Mouse (Mus musculus) myocyte (in vitro differentiated cells): Measurements from ENCODE around the gene Gpr4. TPM values are rescaled to one million over a fixed set of nuclear protein-coding genes. Genes with fewer than 3 reads are reported as not detected.
A peak's percentile ranks its signal among the peaks of the same experiment; 100 is the strongest.

Experiments
- H3K27me3 ChIP-seq: one replicate; pipeline ENCODE4 v1.6.1; 2011; ENCODE audit not compliant: control insufficient read depth, insufficient read depth, insufficient read length
- H3K36me3 ChIP-seq: one replicate; pipeline ENCODE4 v1.6.1; 2011; ENCODE audit not compliant: control insufficient read depth, insufficient read depth
- H3K4me2 ChIP-seq: one replicate; pipeline ENCODE4 v1.6.1; 2011; ENCODE audit warnings: low read depth, control low read depth
- H3K4me3 ChIP-seq: one replicate; pipeline ENCODE4 v1.5.1; 2011; ENCODE audit warnings: mild to moderate bottlenecking, control low read depth, moderate library complexity
- H3K79me2 ChIP-seq: one replicate; pipeline ENCODE4 v1.6.1; 2011; ENCODE audit not compliant: control insufficient read depth, insufficient read depth
- H3ac ChIP-seq: one replicate; pipeline ENCODE4 v1.6.1; 2011; ENCODE audit not compliant: control insufficient read depth, insufficient read length
- E2F4 ChIP-seq: IDR thresholded peaks from one replicate; pipeline ENCODE4 v1.6.1; 2011; ENCODE audit warnings: mild to moderate bottlenecking, control low read depth, moderate library complexity; ENCODE audit not compliant: insufficient read depth
- MAX ChIP-seq: IDR thresholded peaks from one replicate; pipeline ENCODE4 v1.6.1; 2011; ENCODE audit warnings: low read depth, mild to moderate bottlenecking, control low read depth
- MYOD1 ChIP-seq, 3 experiments: IDR thresholded peaks; one replicate each; pipeline ENCODE4 v1.6.1; 2011; ENCODE audit warnings: control low read depth in 2 of 3, low read depth in 2 of 3, mild to moderate bottlenecking in 2 of 3, moderate library complexity in 1 of 3; ENCODE audit not compliant: insufficient read length in 2 of 3, control insufficient read depth in 1 of 3
- MYOG ChIP-seq, 3 experiments: IDR thresholded peaks; one replicate each; pipeline ENCODE4 v1.6.1; 2011; ENCODE audit warnings: control low read depth in 2 of 3, low read depth in 2 of 3, mild to moderate bottlenecking in 2 of 3; ENCODE audit not compliant: insufficient read length in 2 of 3, control insufficient read depth in 1 of 3, insufficient read depth in 1 of 3
- POLR2A ChIP-seq: IDR thresholded peaks from one replicate; pipeline ENCODE4 v1.6.1; 2011; ENCODE audit warnings: low read depth, mild to moderate bottlenecking, control low read depth, moderate library complexity; ENCODE audit not compliant: insufficient read length
- POLR2AphosphoS2 ChIP-seq: IDR thresholded peaks from one replicate; pipeline ENCODE4 v1.6.1; 2011; ENCODE audit warnings: low read depth, control low read depth; ENCODE audit not compliant: insufficient read length
- REST ChIP-seq: IDR thresholded peaks from one replicate; pipeline ENCODE4 v1.6.1; 2011; ENCODE audit warnings: mild to moderate bottlenecking, control low read depth, moderate library complexity; ENCODE audit not compliant: insufficient read depth, insufficient read length
- SRF ChIP-seq: IDR thresholded peaks from one replicate; pipeline ENCODE4 v1.6.1; 2011; ENCODE audit warnings: low read depth; ENCODE audit not compliant: control insufficient read depth, insufficient read length
- TCF12 ChIP-seq: IDR thresholded peaks from one replicate; pipeline ENCODE4 v1.6.1; 2011; ENCODE audit warnings: mild to moderate bottlenecking, control low read depth; ENCODE audit not compliant: poor library complexity, insufficient read depth, severe bottlenecking
- TCF3 ChIP-seq: IDR thresholded peaks from one replicate; pipeline ENCODE4 v1.6.1; 2011; ENCODE audit warnings: low read depth, control low read depth; ENCODE audit not compliant: insufficient read length
- USF1 ChIP-seq: IDR thresholded peaks from one replicate; pipeline ENCODE4 v1.6.1; 2011; ENCODE audit warnings: low read depth, mild to moderate bottlenecking, control low read depth, moderate library complexity
- polyA plus RNA-seq: library from polyadenylated mRNA; unstranded; fragments of >200 nt; fragmentation: generic; extraction: Trizol; gene quantifications from one replicate; pipeline ENCODE4 v1.2.1, GENCODE M21; 2012; ENCODE audit warnings: missing spikeins

Gene Gpr4
- polyA plus RNA-seq, 1 experiment, result 0.10 TPM

GRCm38 (mm10) chr7:19257390-19258022 lies 45.2 kb downstream of the Gpr4 start:
- Histone ChIP-seq H3K4me2 (no peak overlapping the region), H3K4me3 (no peak overlapping the region)
- TF ChIP-seq USF1 (no peak), POLR2AphosphoS2 (peak; percentile 31)

DNA sequence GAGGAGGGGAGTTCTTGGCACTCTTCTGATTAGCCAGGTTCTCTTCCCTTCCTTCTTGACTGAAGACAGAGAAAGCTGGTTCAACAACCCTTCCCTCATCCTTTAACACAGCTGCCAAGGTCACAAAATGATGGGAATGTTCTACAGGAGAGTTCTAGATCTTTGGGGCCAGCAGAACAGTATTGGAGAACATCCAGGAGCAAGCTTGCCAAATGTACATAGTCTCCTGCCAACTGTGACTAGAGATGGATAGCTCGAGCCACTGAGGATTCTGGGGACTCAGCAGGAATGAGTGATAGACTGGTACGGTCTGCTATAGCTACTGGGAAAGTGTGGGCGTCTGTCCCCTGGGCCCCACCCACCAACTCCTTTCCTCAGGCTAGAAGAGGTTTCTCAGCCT lies 46.0 kb downstream of the Gpr4 start:
- Histone ChIP-seq H3K27me3 (no peaks in the 10 kb centered on the region), H3K4me2 (no peak overlapping the region), H3K36me3 (peaks cover 30% of the 10 kb centered on the region), H3ac (no peak overlapping the region), H3K79me2 (no peaks in the 10 kb centered on the region), H3K4me3 (no peak overlapping the region)
- TF ChIP-seq POLR2AphosphoS2 (no peak), TCF3 (no peak), TCF12 (no peak), POLR2A (no peak), MAX (no peak), E2F4 (no peak), SRF (no peak), REST (no peak), USF1 (no peak)

More at GRCm38 (mm10) chr7:19257390-19258022, 45.2 kb downstream of the Gpr4 start:
- Histone ChIP-seq H3ac (no peak overlapping the region), H3K79me2 (no peaks in the 10 kb centered on the region), H3K36me3 (peaks cover 30% of the 10 kb centered on the region), H3K27me3 (no peaks in the 10 kb centered on the region)

- no peak for TF ChIP-seq E2F4
- TF ChIP-seq MYOG (IDR thresholded peaks at IDR 0.05; ENCODE audit: control insufficient read depth in 1 of 3, insufficient read depth in 1 of 3, insufficient read length in 2 of 3, low read depth in 2 of 3), result peak in 2 of 3 experiments; percentile 85 to 94
- TF ChIP-seq MYOD1 (IDR thresholded peaks at IDR 0.05; ENCODE audit: control insufficient read depth in 1 of 3, insufficient read length in 2 of 3, low read depth in 2 of 3), result peak; percentile 33 to 83 (median 77)
- TF ChIP-seq TCF12, result peak; percentile 22
- TF ChIP-seq USF1, result no peak
- peak; percentile 24 for TF ChIP-seq POLR2AphosphoS2
- TF ChIP-seq TCF3, result peak; percentile 56
- no peak for TF ChIP-seq POLR2A
- peak overlapping the region; percentile 6 for H3K4me2 ChIP-seq
- peaks cover 53% of the 10 kb centered on the region for H3K79me2 ChIP-seq
- H3ac ChIP-seq, result no peak overlapping the region
- no peaks in the 10 kb centered on the region for H3K27me3 ChIP-seq
- peaks cover 22% of the 10 kb centered on the region for H3K36me3 ChIP-seq
- no peak overlapping the region for H3K4me3 ChIP-seq
Observed at GRCm38 (mm10) chr7:19265147-19265546, 52.8 kb downstream of the Gpr4 start.

DNA sequence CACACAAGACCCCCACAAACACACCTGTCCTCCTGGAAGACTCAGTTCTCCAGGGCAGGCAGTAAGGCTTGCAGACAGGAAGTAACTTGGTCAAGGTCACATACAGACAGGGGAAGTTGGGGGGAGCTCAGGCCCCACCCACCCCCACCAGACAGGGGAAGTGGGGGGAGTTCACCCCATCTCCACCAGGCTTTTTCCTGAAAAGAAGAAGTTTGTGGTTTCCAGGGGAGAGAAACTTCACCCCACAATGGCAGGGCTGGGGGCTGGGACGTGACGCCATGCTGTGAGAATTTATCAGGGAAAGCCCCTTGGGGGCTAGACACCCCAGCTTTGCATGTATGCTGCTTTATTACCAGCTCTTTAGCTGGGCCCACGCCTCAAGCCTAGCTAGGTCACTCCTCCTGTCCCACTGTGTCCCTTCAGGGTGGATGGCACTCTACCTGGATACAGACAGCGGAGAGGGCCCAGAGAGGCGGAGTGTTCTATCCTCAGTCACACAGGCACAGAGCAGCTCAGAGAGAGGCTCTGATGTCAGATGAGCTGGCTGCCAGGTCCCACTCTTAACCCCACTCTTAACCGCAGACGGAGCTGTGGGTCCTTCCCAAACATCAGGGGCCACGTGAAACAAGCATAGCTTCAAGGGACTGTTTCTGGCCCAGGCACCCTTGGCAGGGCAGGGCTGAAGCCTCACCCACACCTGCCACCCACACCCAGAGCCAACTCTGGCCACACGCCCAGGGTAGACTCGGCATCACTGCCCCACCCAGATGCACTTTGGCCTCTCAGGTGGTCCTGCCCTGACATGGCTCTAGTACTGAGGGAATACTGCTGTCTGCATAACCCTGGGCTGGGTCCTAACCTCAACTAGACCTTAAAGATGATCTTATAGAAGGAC lies 53.8 kb downstream of the Gpr4 start:
- H3K36me3 ChIP-seq, result peaks cover 22% of the 10 kb centered on the region
- H3K27me3 ChIP-seq, result no peaks in the 10 kb centered on the region
- peak; percentile 64 for TF ChIP-seq POLR2AphosphoS2
- TF ChIP-seq MYOG (IDR thresholded peaks at IDR 0.05; ENCODE audit: control insufficient read depth in 1 of 3, insufficient read depth in 1 of 3, insufficient read length in 2 of 3, low read depth in 2 of 3), result peak in 2 of 3 experiments; percentile 85 to 94
- peak in 2 of 3 experiments; percentile 65 to 92 for TF ChIP-seq MYOD1 (IDR thresholded peaks at IDR 0.05; ENCODE audit: control insufficient read depth in 1 of 3, insufficient read length in 2 of 3, low read depth in 2 of 3)
- peak; percentile 20 for TF ChIP-seq POLR2A
- TF ChIP-seq MAX, result no peak
- H3K4me3 ChIP-seq, result no peak overlapping the region
- peaks cover 63% of the 10 kb centered on the region for H3K79me2 ChIP-seq
- peak overlapping the region; percentile 31 for H3ac ChIP-seq
- H3K4me2 ChIP-seq, result peak overlapping the region; percentile 56

GRCm38 (mm10) chr7:19267051-19267450 lies 54.7 kb downstream of the Gpr4 start:
- Histone ChIP-seq H3ac (peak overlapping the region; percentile 31), H3K27me3 (no peaks in the 10 kb centered on the region), H3K36me3 (peaks cover 18% of the 10 kb centered on the region), H3K4me2 (peak overlapping the region; percentile 89), H3K4me3 (no peak overlapping the region), H3K79me2 (peaks cover 64% of the 10 kb centered on the region)
- no peak for TF ChIP-seq TCF12
- TF ChIP-seq POLR2AphosphoS2, result peak; percentile 37
